Mouse (Mus musculus): ENCODE data around the gene Dbh.

DNA sequence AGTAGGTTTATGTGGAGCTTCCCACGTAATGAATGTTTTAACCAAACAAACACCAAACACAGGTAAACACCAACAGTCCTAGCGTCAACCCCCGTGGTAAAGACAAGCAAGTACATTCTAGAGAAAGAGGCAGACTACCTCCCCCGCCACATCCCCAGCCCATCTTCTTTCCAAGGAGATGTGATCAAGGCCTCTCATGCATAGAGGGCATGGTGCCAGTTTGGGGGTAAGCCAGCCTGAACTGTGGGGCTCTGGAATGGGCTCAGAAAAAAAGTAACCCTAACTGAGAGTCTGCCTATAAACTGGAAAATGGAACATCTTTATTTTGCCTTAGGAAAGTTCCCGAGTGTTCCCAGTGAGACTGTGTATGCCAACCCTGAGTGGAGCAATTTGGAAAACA lies 29.1 kb upstream of the Dbh start:
- TF ChIP-seq CTCF (IDR thresholded peaks at IDR 0.05; ENCODE audit: borderline replicate concordance, control insufficient read depth, extremely low read depth, insufficient read depth, low read length, poor library complexity) (no peak), POLR2A (IDR thresholded peaks at IDR 0.05; ENCODE audit: control insufficient read depth, extremely low read depth, insufficient read depth, low read length, poor library complexity) (no peak)
